Mouse (Mus musculus): ENCODE measurements at regions not wholly inside any gene's neighbourhood (a gene's known extent, or its start where the extent isn't known, plus 50 kb on each side); places are given as distances from the start of the nearest gene placed in this dataset.

DNA sequence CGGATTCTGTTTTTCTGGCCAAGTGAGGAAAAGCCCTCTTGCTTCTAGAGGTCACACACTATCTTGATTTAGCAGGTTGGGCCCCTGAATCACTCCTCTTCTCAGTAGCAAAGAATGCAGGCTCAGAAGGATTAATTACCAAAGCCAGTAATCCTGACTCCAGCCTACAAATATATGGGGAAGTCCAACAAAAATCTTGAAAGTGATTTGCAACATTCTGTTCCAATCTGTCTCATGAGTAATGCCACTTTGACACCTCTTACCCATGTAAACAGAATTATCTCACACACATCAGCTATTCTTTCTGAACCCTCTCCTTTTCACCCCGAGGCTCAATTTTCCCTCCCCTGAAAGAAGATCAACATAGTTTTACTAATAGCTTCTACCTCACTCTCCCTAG lies 233.9 kb upstream of the Nt5c1b start:
- ATAC-seq (ENCODE audit: low FRiP score, low TSS enrichment), result peak; percentile 82
- H3K36me3 ChIP-seq (ENCODE audit: control insufficient read depth, insufficient read depth, low read length), result no peaks in the 10 kb centered on the region
- WGBS, result 3% methylated on average over 2 of the region's 2 CpGs

DNA sequence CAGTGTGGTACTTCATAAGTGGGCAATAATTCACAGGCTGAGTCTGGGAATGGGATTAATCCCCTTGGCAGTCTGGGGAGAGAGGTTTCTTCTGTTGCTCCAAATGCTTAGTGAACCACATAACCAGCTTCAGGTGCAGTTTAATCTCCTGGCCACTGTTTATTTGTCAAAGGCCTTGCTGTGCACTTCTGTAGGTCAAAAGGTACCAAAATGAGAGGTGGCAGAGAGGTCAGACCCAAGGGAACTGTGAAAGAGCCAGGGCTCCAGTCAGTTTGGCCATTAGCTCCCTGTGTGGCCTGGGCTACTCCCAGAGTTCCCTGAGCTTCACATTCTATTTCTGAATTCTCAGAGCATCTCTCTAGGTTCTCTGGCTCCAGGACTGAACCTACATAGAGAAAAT lies 229.6 kb upstream of the Nt5c1b start:
- no peak for ATAC-seq (ENCODE audit: low FRiP score, low TSS enrichment)

More for the DNA sequence above, 233.9 kb upstream of the Nt5c1b start:
- Histone ChIP-seq H3K27ac (ENCODE audit: low read depth, low read length) (no peak overlapping the region), H3K4me2 (replicated peaks; ENCODE audit: low read depth, low read length) (no peak overlapping the region), H3K27me3 (ENCODE audit: control insufficient read depth, insufficient read depth, low read length) (no peaks in the 10 kb centered on the region), H3K9me3 (ENCODE audit: control insufficient read depth, low read length) (no peaks in the 10 kb centered on the region), H3K4me1 (ENCODE audit: control insufficient read depth, insufficient read depth, low read length) (0 out of 2 replicates have a peak, but pooled peaks cover 5% of the 10 kb centered on the region), H3K9ac (ENCODE audit: low read depth, low read length) (no peak overlapping the region), H3K4me3 (ENCODE audit: low read length) (no peak overlapping the region)

DNA sequence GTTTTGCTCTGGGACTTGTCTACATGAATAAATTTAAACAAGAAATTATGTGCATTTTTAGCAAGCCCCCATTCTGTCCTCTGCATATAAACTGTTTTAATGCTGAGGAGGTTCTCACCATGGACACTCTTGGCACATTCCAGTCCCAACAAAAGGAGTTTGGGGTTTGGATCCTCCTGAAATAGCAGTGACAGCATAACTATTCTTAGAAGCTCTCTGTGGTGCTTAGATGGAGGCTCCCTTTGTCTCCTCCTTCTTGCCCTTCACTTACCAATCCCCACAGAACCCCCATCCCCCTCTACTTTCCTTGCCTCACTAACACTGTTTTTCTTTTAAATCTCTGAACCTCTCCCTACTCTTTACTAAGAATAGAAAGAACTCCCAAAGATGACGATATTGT lies 208.9 kb upstream of the Nt5c1b start:
- no peaks in the 10 kb centered on the region for H3K9me3 ChIP-seq (ENCODE audit: control insufficient read depth, low read length)
- H3K27me3 ChIP-seq (ENCODE audit: control insufficient read depth, insufficient read depth, low read length), result no peaks in the 10 kb centered on the region
- no peak for ATAC-seq (ENCODE audit: low FRiP score, low TSS enrichment)
- WGBS, result 66% methylated on average over 1 of the region's 1 CpGs
- no peak overlapping the region for H3K27ac ChIP-seq (ENCODE audit: low read depth, low read length)
- H3K4me1 ChIP-seq (ENCODE audit: control insufficient read depth, insufficient read depth, low read length), result no peaks in the 10 kb centered on the region
- H3K4me3 ChIP-seq (ENCODE audit: low read length), result no peak overlapping the region
- H3K4me2 ChIP-seq (replicated peaks; ENCODE audit: low read depth, low read length), result no peak overlapping the region
- H3K9ac ChIP-seq (ENCODE audit: low read depth, low read length), result no peak overlapping the region
- H3K36me3 ChIP-seq (ENCODE audit: control insufficient read depth, insufficient read depth, low read length), result no peaks in the 10 kb centered on the region

More for the DNA sequence above, 229.6 kb upstream of the Nt5c1b start:
- H3K4me3 ChIP-seq (ENCODE audit: low read length), result no peak overlapping the region
- no peaks in the 10 kb centered on the region for H3K4me1 ChIP-seq (ENCODE audit: control insufficient read depth, insufficient read depth, low read length)
- no peaks in the 10 kb centered on the region for H3K27me3 ChIP-seq (ENCODE audit: control insufficient read depth, insufficient read depth, low read length)
- H3K27ac ChIP-seq (ENCODE audit: low read depth, low read length), result no peak overlapping the region
- H3K4me2 ChIP-seq (replicated peaks; ENCODE audit: low read depth, low read length), result no peak overlapping the region
- H3K9me3 ChIP-seq (ENCODE audit: control insufficient read depth, low read length), result no peaks in the 10 kb centered on the region
- no peaks in the 10 kb centered on the region for H3K36me3 ChIP-seq (ENCODE audit: control insufficient read depth, insufficient read depth, low read length)
- H3K9ac ChIP-seq (ENCODE audit: low read depth, low read length), result no peak overlapping the region

DNA sequence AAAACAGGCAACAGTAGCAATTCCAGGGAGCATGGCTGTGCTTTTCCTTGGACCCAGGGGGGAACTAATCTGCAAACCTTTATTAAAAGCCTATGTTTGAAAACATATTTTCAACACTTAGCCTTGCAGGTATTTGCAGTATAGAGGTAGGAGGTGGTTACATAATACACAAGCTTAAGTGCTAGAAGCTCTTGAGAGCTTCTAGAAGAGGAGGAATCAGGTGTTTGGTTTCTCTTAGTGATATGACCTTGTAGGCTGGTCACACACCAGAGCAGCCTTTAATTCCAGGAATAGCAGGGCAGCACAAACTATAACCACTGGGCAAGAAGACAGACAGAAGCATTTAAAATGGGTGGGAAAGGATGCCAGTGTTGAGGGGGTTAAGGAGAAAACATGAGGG lies 201.7 kb upstream of the Nt5c1b start:
- no peak for ATAC-seq (ENCODE audit: low FRiP score, low TSS enrichment)
- Histone ChIP-seq H3K4me1 (ENCODE audit: control insufficient read depth, insufficient read depth, low read length) (no peaks in the 10 kb centered on the region), H3K36me3 (ENCODE audit: control insufficient read depth, insufficient read depth, low read length) (no peaks in the 10 kb centered on the region), H3K9me3 (ENCODE audit: control insufficient read depth, low read length) (no peaks in the 10 kb centered on the region), H3K27ac (ENCODE audit: low read depth, low read length) (no peak overlapping the region), H3K9ac (ENCODE audit: low read depth, low read length) (no peak overlapping the region), H3K27me3 (ENCODE audit: control insufficient read depth, insufficient read depth, low read length) (no peaks in the 10 kb centered on the region), H3K4me2 (replicated peaks; ENCODE audit: low read depth, low read length) (no peak overlapping the region), H3K4me3 (ENCODE audit: low read length) (no peak overlapping the region)

DNA sequence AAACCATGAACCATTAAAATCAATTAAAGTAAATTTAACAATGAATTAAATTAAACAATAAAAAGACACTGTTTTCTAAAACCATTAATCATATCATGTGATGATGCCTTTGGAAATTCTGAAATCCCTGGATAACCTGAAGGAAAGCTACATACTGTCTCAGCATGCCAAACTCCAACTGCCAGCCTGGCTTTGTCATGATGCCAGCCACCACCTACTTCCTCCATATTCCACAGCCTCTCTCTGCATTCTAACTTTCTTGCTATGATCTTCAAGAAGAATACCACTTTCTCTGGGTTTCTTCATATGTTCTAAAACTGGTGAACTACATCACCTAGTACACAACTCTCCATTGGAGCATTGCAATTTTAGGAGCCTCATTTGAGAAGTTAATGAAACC lies 201.2 kb upstream of the Nt5c1b start:
- H3K4me1 ChIP-seq (ENCODE audit: control insufficient read depth, insufficient read depth, low read length), result no peaks in the 10 kb centered on the region

DNA sequence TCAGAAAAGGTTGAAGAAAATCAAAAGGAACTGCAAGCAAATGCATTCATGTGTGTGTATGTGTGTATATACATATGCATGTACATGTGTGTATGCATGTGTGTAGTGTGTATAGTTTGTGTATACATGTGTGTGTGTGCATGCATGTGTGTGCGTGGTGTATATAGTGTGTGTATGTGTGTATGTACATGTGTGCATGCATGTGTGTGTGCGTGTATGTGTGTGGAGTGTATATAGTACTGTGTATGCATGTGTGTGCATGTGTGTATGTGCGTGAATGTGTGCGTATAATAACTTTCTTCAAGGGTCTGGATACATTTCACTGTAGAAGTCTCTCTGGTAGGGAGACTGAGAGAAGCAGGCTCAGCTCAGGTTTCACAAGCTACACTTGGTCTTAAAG lies 191.1 kb upstream of the Nt5c1b start:
- no peaks in the 10 kb centered on the region for H3K9me3 ChIP-seq (ENCODE audit: control insufficient read depth, low read length)
- H3K27me3 ChIP-seq (ENCODE audit: control insufficient read depth, insufficient read depth, low read length), result no peaks in the 10 kb centered on the region
- H3K36me3 ChIP-seq (ENCODE audit: control insufficient read depth, insufficient read depth, low read length), result no peaks in the 10 kb centered on the region
- no peak overlapping the region for H3K4me3 ChIP-seq (ENCODE audit: low read length)
- H3K4me2 ChIP-seq (replicated peaks; ENCODE audit: low read depth, low read length), result no peak overlapping the region
- H3K4me1 ChIP-seq (ENCODE audit: control insufficient read depth, insufficient read depth, low read length), result peaks cover 18% of the 10 kb centered on the region; the same call in 1 of the 2 replicates
- no peak for ATAC-seq (ENCODE audit: low FRiP score, low TSS enrichment)
- no peak overlapping the region for H3K27ac ChIP-seq (ENCODE audit: low read depth, low read length)
- no peak overlapping the region for H3K9ac ChIP-seq (ENCODE audit: low read depth, low read length)
- whole genome bisulfite sequencing, result 69% methylated on average over 4 of the region's 4 CpGs

More for the DNA sequence above, 201.2 kb upstream of the Nt5c1b start:
- Histone ChIP-seq H3K27me3 (ENCODE audit: control insufficient read depth, insufficient read depth, low read length) (no peaks in the 10 kb centered on the region), H3K4me3 (ENCODE audit: low read length) (no peak overlapping the region), H3K9me3 (ENCODE audit: control insufficient read depth, low read length) (no peaks in the 10 kb centered on the region), H3K36me3 (ENCODE audit: control insufficient read depth, insufficient read depth, low read length) (no peaks in the 10 kb centered on the region), H3K4me2 (replicated peaks; ENCODE audit: low read depth, low read length) (no peak overlapping the region), H3K9ac (ENCODE audit: low read depth, low read length) (no peak overlapping the region), H3K27ac (ENCODE audit: low read depth, low read length) (no peak overlapping the region)
- ATAC-seq (ENCODE audit: low FRiP score, low TSS enrichment), result no peak

DNA sequence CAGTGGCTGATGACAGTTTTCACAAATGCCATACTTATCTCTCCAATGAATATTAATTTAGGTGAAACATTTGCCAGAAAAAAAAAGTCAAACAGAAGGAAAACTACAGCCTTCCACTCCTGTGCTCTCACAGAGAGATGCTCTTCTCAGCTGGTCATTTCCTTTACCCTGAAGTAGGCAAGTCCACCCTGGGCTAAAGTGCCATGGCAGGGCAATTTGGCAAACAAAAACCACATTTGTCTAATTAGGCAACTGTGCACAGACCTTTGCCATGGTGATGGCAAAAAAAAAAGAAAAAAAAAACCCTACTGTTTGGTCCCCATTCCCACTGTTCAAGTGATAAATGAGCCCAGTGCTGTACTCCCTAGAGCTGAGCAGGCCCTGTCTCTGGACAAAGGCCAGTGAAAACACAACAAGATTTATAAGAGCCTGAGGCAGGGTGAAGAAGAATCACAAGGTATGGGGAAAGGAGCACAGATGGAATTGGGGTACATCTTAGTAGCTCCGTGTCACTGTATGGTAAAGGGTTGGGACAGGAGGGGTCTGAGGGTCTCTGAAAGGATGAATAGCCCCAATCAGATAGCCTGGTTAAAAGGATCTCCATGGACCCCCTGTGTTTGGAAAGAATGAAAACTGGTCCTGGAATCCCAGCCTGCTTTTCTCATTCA lies 190.5 kb upstream of the Nt5c1b start:
- peaks cover 18% of the 10 kb centered on the region; the same call in 1 of the 2 replicates for H3K4me1 ChIP-seq (ENCODE audit: control insufficient read depth, insufficient read depth, low read length)
- H3K4me2 ChIP-seq (replicated peaks; ENCODE audit: low read depth, low read length), result no peak overlapping the region
- H3K9me3 ChIP-seq (ENCODE audit: control insufficient read depth, low read length), result no peaks in the 10 kb centered on the region
- no peaks in the 10 kb centered on the region for H3K36me3 ChIP-seq (ENCODE audit: control insufficient read depth, insufficient read depth, low read length)
- no peak overlapping the region for H3K9ac ChIP-seq (ENCODE audit: low read depth, low read length)
- no peak overlapping the region for H3K27ac ChIP-seq (ENCODE audit: low read depth, low read length)
- ATAC-seq (ENCODE audit: low FRiP score, low TSS enrichment), result peak; percentile 81; the same call in 1 of the 2 replicates
- H3K27me3 ChIP-seq (ENCODE audit: control insufficient read depth, insufficient read depth, low read length), result no peaks in the 10 kb centered on the region
- no peak overlapping the region for H3K4me3 ChIP-seq (ENCODE audit: low read length)
- 15% methylated on average over 1 of the region's 1 CpGs for WGBS

DNA sequence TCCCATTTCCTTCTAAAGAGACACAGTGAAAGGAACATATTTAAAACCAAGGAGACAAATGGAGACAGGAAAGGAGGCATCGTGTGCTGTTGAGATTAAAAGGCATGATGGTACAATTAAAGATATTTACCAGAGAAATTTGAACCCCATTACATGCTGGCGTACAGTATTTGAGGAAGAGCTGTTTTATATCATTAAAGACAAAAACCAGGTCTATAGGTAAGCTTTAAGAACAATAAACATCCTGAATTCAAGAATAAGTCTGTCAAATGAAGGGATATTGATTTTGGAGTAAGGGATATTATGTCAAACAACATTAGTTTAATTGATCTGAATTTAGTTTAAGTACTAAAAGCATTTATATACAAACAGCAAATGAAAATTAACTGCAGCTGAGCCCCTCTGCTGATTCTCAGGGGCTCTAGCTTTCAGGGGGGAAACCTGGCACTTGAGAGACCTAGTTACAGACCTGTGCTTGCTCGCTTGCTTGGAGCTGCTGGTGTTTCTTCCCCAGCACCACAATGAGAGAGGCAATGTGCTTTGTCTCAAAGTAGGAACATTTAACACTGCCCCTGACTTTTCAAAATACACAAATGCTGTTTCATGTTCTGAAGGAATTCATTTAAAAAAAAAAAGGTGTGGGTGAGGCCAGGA lies 189.8 kb upstream of the Nt5c1b start:
- 43% methylated on average over 3 of the region's 3 CpGs for WGBS
- no peaks in the 10 kb centered on the region for H3K9me3 ChIP-seq (ENCODE audit: control insufficient read depth, low read length)
- H3K27ac ChIP-seq (ENCODE audit: low read depth, low read length), result no peak overlapping the region
- H3K4me3 ChIP-seq (ENCODE audit: low read length), result no peak overlapping the region
- H3K27me3 ChIP-seq (ENCODE audit: control insufficient read depth, insufficient read depth, low read length), result no peaks in the 10 kb centered on the region
- H3K36me3 ChIP-seq (ENCODE audit: control insufficient read depth, insufficient read depth, low read length), result no peaks in the 10 kb centered on the region
- H3K4me2 ChIP-seq (replicated peaks; ENCODE audit: low read depth, low read length), result no peak overlapping the region
- no peak for ATAC-seq (ENCODE audit: low FRiP score, low TSS enrichment)
- H3K4me1 ChIP-seq (ENCODE audit: control insufficient read depth, insufficient read depth, low read length), result peaks cover 18% of the 10 kb centered on the region; the same call in 1 of the 2 replicates
- H3K9ac ChIP-seq (ENCODE audit: low read depth, low read length), result no peak overlapping the region

DNA sequence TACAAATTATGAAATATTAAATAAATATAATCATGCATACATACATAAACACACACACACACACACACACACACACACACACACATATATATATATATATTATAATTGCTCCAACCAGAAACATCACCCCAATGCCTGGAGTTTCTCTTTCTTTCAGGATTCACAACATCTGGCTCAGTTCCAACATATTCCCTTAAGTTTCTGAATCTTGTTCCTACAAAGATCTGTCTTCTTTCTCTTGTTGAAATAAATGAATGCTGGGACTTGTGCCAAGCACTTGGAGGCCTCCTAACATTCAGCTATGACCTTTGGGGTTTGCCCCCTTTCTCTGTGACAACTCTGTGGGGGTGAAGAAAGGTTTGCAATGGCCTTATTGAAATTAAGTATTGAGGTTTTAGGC lies 187.2 kb upstream of the Nt5c1b start:
- Histone ChIP-seq H3K4me3 (ENCODE audit: low read length) (no peak overlapping the region), H3K9me3 (ENCODE audit: control insufficient read depth, low read length) (no peaks in the 10 kb centered on the region), H3K27ac (ENCODE audit: low read depth, low read length) (no peak overlapping the region), H3K4me2 (replicated peaks; ENCODE audit: low read depth, low read length) (no peak overlapping the region), H3K36me3 (ENCODE audit: control insufficient read depth, insufficient read depth, low read length) (no peaks in the 10 kb centered on the region), H3K4me1 (ENCODE audit: control insufficient read depth, insufficient read depth, low read length) (peaks cover 16% of the 10 kb centered on the region; the same call in 1 of the 2 replicates), H3K9ac (ENCODE audit: low read depth, low read length) (no peak overlapping the region), H3K27me3 (ENCODE audit: control insufficient read depth, insufficient read depth, low read length) (no peaks in the 10 kb centered on the region)
- ATAC-seq (ENCODE audit: low FRiP score, low TSS enrichment), result no peak

All from kidney, embryonic 14.5 days (tissue).